Mouse (Mus musculus): ENCODE results near the gene Pitpna.

- TF ChIP-seq CTCF (IDR thresholded peaks at IDR 0.05; ENCODE audit: low read depth) (no peak), EP300 (IDR thresholded peaks at IDR 0.05; ENCODE audit: low read depth) (no peak)
These were observed 69.0 kb downstream of the Pitpna start for GRCm38 (mm10) chr11:75656621-75657590.

Data from liver, postnatal 0 days (tissue).